Mouse (Mus musculus) heart, embryonic 11.5 days (tissue): Measurements from ENCODE around the gene Stk39. TPM values are rescaled to one million over a fixed set of nuclear protein-coding genes. Genes with fewer than 3 reads are reported as not detected.

ENCODE experiments used
- ATAC-seq: fragments of 200-750 bp; cut with Nextera tagmentation; replicated peaks from 2 replicates; pipeline ENCODE4 v1.8.0; 2017; ENCODE audit warnings: moderate library complexity; ENCODE audit not compliant: insufficient number of reproducible peaks, low FRiP score, low TSS enrichment
- H3K27ac ChIP-seq: fragments of 300-500 bp; sonication (generic); 2 replicates; pipeline ENCODE4 v1.5.1; 2014; ENCODE audit warnings: mild to moderate bottlenecking, low read depth, low read length
- H3K27me3 ChIP-seq: fragments of 300-500 bp; sonication (generic); 2 replicates; pipeline ENCODE4 v1.6.1; 2014; ENCODE audit warnings: mild to moderate bottlenecking, low read length, mixed read lengths; ENCODE audit not compliant: control insufficient read depth, insufficient read depth
- H3K36me3 ChIP-seq: fragments of 300-500 bp; sonication (generic); 2 replicates; pipeline ENCODE4 v1.6.1; 2014; ENCODE audit warnings: mild to moderate bottlenecking, low read length, moderate library complexity, mixed read lengths; ENCODE audit not compliant: control insufficient read depth, insufficient read depth
- H3K4me1 ChIP-seq: fragments of 300-500 bp; sonication (generic); 2 replicates; pipeline ENCODE4 v1.6.1; 2014; ENCODE audit warnings: low read length; ENCODE audit not compliant: control insufficient read depth, insufficient read depth
- H3K4me2 ChIP-seq: fragments of 300-500 bp; sonication (generic); 2 replicates; pipeline ENCODE4 v1.6.1; 2014; ENCODE audit warnings: mild to moderate bottlenecking, moderate library complexity
- H3K4me3 ChIP-seq: fragments of 300-500 bp; sonication (generic); 2 replicates; pipeline ENCODE4 v1.5.1; 2014; ENCODE audit warnings: low read depth, low read length
- H3K9ac ChIP-seq: fragments of 300-500 bp; sonication (generic); 2 replicates; pipeline ENCODE4 v1.6.1; 2014; ENCODE audit warnings: mild to moderate bottlenecking, low read depth, low read length, moderate library complexity
- H3K9me3 ChIP-seq: fragments of 300-500 bp; sonication (generic); replicated peaks from 2 replicates; pipeline ENCODE4 v1.6.1; 2016; ENCODE audit warnings: low read length; ENCODE audit not compliant: control insufficient read depth
- WGBS: fragments of 180-500 bp; shearing (Covaris S2); extraction: QIAGEN DNeasy Blood & Tissue Kit; methylation state at CpG from one replicate; pipeline ENCODE4 v1.1.7; 2014; ENCODE audit not compliant: insufficient replicate concordance; 5-methylcytosine and 5-hydroxymethylcytosine counted together
- polyA plus RNA-seq: library from polyadenylated mRNA; unstranded; fragments of >200 nt; fragmentation: Nextera tagmentation; extraction: Ambion mirVana; gene quantifications from 2 replicates; pipeline ENCODE4 v1.2.1, GENCODE M21; 2014

Stk39 gene
- polyA plus RNA-seq, 1 experiment from 2014 or later = 58.3 TPM

GRCm38 (mm10) chr2:68254756-68255155 is 217.3 kb downstream of the Stk39 start:
- Histone ChIP-seq H3K9me3 (no peaks in the 10 kb centered on the region), H3K4me1 (no peaks in the 10 kb centered on the region), H3K27ac (no peak overlapping the region), H3K4me3 (no peak overlapping the region), H3K27me3 (no peaks in the 10 kb centered on the region), H3K4me2 (no peak overlapping the region), H3K9ac (no peak overlapping the region), H3K36me3 (0 out of 2 replicates have a peak, but pooled peaks cover 2% of the 10 kb centered on the region)
- no peak for ATAC-seq
- 58% methylated on average over 4 of the region's 4 CpGs for WGBS

DNA sequence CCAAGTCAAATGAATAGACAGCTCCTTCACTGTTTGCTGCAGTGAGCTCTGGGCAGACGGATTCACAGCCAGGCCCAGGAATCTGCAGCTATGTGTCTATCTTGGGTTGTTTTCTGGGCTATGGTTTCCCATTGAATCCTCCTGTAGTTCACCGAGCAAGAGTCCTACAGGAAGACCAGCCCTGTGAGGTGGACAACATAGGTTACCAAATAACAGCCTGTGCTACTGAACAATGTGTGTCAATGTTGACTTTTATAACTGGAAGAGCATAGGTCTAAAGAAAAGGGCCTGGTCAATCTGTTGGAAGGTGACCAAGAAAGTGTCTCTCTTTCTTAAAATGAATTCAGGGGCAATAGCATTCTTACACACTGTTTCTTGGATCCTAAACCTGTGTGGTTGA is 218.8 kb downstream of the Stk39 start:
- no peak overlapping the region for H3K9ac ChIP-seq
- H3K4me2 ChIP-seq = no peak overlapping the region
- no peaks in the 10 kb centered on the region for H3K4me1 ChIP-seq
- 82% methylated on average over 2 of the region's 2 CpGs for WGBS
- no peaks in the 10 kb centered on the region for H3K9me3 ChIP-seq
- H3K36me3 ChIP-seq = 0 out of 2 replicates have a peak, but pooled peaks cover 2% of the 10 kb centered on the region
- no peak overlapping the region for H3K4me3 ChIP-seq
- ATAC-seq = no peak
- no peaks in the 10 kb centered on the region for H3K27me3 ChIP-seq
- H3K27ac ChIP-seq = no peak overlapping the region

- ATAC-seq = no peak
- no peaks in the 10 kb centered on the region for H3K4me1 ChIP-seq
- H3K4me3 ChIP-seq = no peak overlapping the region
- H3K9ac ChIP-seq = no peak overlapping the region
- H3K4me2 ChIP-seq = no peak overlapping the region
- no peaks in the 10 kb centered on the region for H3K27me3 ChIP-seq
- 81% methylated on average over 6 of the region's 6 CpGs for WGBS
- H3K27ac ChIP-seq = no peak overlapping the region
- no peaks in the 10 kb centered on the region for H3K9me3 ChIP-seq
- 0 out of 2 replicates have a peak, but pooled peaks cover 2% of the 10 kb centered on the region for H3K36me3 ChIP-seq
Measured at GRCm38 (mm10) chr2:68252048-68252758, 219.9 kb downstream of the Stk39 start.

DNA sequence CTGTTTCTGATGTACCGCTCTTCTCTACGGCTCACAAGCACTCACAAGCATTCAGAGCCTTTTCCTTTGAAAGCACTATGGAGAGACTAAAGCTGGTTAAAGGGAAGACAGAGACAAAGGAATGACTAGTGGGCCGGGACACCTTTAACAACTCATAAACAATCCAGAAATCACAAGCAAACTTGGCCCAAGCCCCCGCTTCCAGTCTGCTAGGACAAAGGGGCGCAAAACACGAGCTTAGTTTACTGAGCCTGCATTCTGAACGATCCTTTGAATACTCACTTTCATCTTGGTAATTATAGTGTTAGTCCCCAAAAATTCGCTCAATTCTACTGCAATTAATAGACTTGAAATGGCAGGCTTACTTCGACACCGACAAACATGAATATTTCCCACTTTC is 221.2 kb downstream of the Stk39 start:
- Histone ChIP-seq H3K4me1 (peaks cover 5% of the 10 kb centered on the region; the same call in 1 of the 2 replicates), H3K4me2 (no peak overlapping the region), H3K36me3 (0 out of 2 replicates have a peak, but pooled peaks cover 2% of the 10 kb centered on the region), H3K9me3 (no peaks in the 10 kb centered on the region), H3K4me3 (no peak overlapping the region), H3K27me3 (no peaks in the 10 kb centered on the region), H3K27ac (no peak overlapping the region), H3K9ac (no peak overlapping the region)
- 89% methylated on average over 10 of the region's 10 CpGs for WGBS
- no peak for ATAC-seq

GRCm38 (mm10) chr2:68249855-68250424 is 222.1 kb downstream of the Stk39 start:
- no peak overlapping the region for H3K4me2 ChIP-seq
- no peaks in the 10 kb centered on the region for H3K9me3 ChIP-seq
- H3K9ac ChIP-seq = no peak overlapping the region
- 0 out of 2 replicates have a peak, but pooled peaks cover 2% of the 10 kb centered on the region for H3K36me3 ChIP-seq
- no peak for ATAC-seq
- H3K4me1 ChIP-seq = peaks cover 5% of the 10 kb centered on the region; the same call in 1 of the 2 replicates
- peak overlapping the region; percentile 7; the same call in 1 of the 2 replicates for H3K27ac ChIP-seq
- WGBS = 71% methylated on average over 4 of the region's 4 CpGs
- H3K4me3 ChIP-seq = no peak overlapping the region
- no peaks in the 10 kb centered on the region for H3K27me3 ChIP-seq

GRCm38 (mm10) chr2:68246284-68246683 is 225.8 kb downstream of the Stk39 start:
- Histone ChIP-seq H3K4me2 (no peak overlapping the region), H3K4me1 (peaks cover 11% of the 10 kb centered on the region), H3K36me3 (0 out of 2 replicates have a peak, but pooled peaks cover 2% of the 10 kb centered on the region), H3K27me3 (no peaks in the 10 kb centered on the region), H3K4me3 (no peak overlapping the region), H3K9me3 (no peaks in the 10 kb centered on the region), H3K9ac (no peak overlapping the region), H3K27ac (no peak overlapping the region)
- ATAC-seq = no peak
- WGBS = 31% methylated on average over 3 of the region's 3 CpGs

GRCm38 (mm10) chr2:68244556-68244955 is 227.5 kb downstream of the Stk39 start:
- no peak overlapping the region for H3K27ac ChIP-seq
- ATAC-seq = no peak

DNA sequence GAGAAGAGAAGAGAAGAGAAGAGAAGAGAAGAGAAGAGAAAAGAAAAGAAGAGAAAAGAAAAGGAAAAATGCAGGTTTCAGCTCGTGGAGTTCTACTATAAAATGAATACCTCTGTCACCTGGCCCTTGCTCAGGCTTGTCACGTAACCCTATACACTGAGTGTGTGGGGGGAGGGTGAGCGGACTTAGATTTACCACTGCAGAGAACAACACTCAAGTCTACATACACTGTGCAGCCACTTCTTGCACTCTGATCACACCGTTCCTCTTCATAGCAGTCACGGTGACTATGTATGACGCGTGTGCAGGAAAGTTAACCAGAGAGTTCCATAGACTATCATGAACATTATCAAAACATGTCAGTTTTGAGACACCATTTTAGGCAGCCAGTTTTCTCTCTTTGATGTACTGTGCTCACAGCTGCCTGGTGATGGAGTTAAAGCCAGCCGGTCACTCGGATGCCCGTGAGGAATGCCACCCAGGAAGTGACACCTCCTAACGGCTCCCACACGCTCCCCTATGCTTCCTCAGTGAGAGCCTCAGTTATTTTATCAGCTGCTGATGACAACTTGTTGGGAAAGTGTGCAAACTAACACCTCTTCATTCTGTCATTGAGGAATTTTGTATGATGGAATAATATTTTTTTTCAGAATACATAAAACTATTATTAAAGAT is 228.1 kb downstream of the Stk39 start:
- H3K4me1 ChIP-seq = peaks cover 11% of the 10 kb centered on the region
- H3K9me3 ChIP-seq = no peaks in the 10 kb centered on the region
- ATAC-seq = no peak; the same call in 1 of the 2 replicates
- H3K27me3 ChIP-seq = no peaks in the 10 kb centered on the region
- 42% methylated on average over 12 of the region's 12 CpGs for WGBS
- H3K36me3 ChIP-seq = no peaks in the 10 kb centered on the region
- no peak overlapping the region for H3K4me3 ChIP-seq
- H3K4me2 ChIP-seq = no peak overlapping the region
- no peak overlapping the region for H3K9ac ChIP-seq
- no peak overlapping the region for H3K27ac ChIP-seq

More at GRCm38 (mm10) chr2:68244556-68244955, 227.5 kb downstream of the Stk39 start:
- H3K9ac ChIP-seq = no peak overlapping the region
- H3K4me2 ChIP-seq = no peak overlapping the region
- H3K4me1 ChIP-seq = peaks cover 11% of the 10 kb centered on the region
- WGBS = 73% methylated on average over 1 of the region's 1 CpGs
- no peak overlapping the region for H3K4me3 ChIP-seq
- H3K27me3 ChIP-seq = no peaks in the 10 kb centered on the region
- no peaks in the 10 kb centered on the region for H3K36me3 ChIP-seq
- no peaks in the 10 kb centered on the region for H3K9me3 ChIP-seq
